Mouse (Mus musculus) liver, embryonic 11.5 days (tissue): ENCODE data around the gene Slain2. TPM values are rescaled to one million over a fixed set of nuclear protein-coding genes. Genes with fewer than 3 reads are reported as not detected.
"Not testable (repeated sequence)": the region's sequence is repeated elsewhere in the genome, so short reads cannot be mapped to it uniquely, and the experiment has no call there.

ENCODE experiments used
- ATAC-seq: fragments of 200-750 bp; cut with Nextera tagmentation; replicated peaks from 2 replicates; pipeline ENCODE4 v1.8.0; 2017; ENCODE audit warnings: moderate number of reproducible peaks, mild to moderate bottlenecking, moderate TSS enrichment, moderate library complexity; ENCODE audit not compliant: low FRiP score
- DNase-seq: peaks from one replicate; pipeline ENCODE4 v3.0.0-alpha.2; 2017; ENCODE audit warnings: low spot score
- H3K27ac ChIP-seq: fragments of 300-500 bp; sonication (generic); 2 replicates; pipeline ENCODE4 v1.5.1; 2014; ENCODE audit warnings: mild to moderate bottlenecking, low read depth, low read length, control low read depth
- H3K27me3 ChIP-seq: fragments of 300-500 bp; sonication (generic); replicated peaks from 2 replicates; pipeline ENCODE4 v1.6.1; 2014; ENCODE audit warnings: low read length, mixed read lengths; ENCODE audit not compliant: control insufficient read depth, insufficient read depth
- H3K36me3 ChIP-seq: fragments of 300-500 bp; sonication (generic); 2 replicates; pipeline ENCODE4 v1.6.1; 2014; ENCODE audit warnings: mild to moderate bottlenecking, low read length, moderate library complexity, mixed read lengths; ENCODE audit not compliant: control insufficient read depth, insufficient read depth
- H3K4me1 ChIP-seq: fragments of 300-500 bp; sonication (generic); replicated peaks from 2 replicates; pipeline ENCODE4 v1.6.1; 2014; ENCODE audit warnings: low read length, mixed read lengths; ENCODE audit not compliant: control insufficient read depth, insufficient read depth
- H3K4me2 ChIP-seq: fragments of 300-500 bp; sonication (generic); 2 replicates; pipeline ENCODE4 v1.6.1; 2014; ENCODE audit warnings: mild to moderate bottlenecking, control low read depth, moderate library complexity
- H3K4me3 ChIP-seq: fragments of 300-500 bp; sonication (generic); 2 replicates; pipeline ENCODE4 v1.5.1; 2014; ENCODE audit warnings: low read depth, low read length, control low read depth
- H3K9ac ChIP-seq: fragments of 300-500 bp; sonication (generic); 2 replicates; pipeline ENCODE4 v1.6.1; 2014; ENCODE audit warnings: low read depth, low read length, control low read depth
- H3K9me3 ChIP-seq: fragments of 300-500 bp; sonication (generic); 2 replicates; pipeline ENCODE4 v1.6.1; 2016; ENCODE audit warnings: low read length, inconsistent platforms, mixed read lengths; ENCODE audit not compliant: control insufficient read depth
- WGBS: fragments of 180-500 bp; shearing (Covaris S2); extraction: QIAGEN DNeasy Blood & Tissue Kit; methylation state at CpG from one replicate; pipeline ENCODE4 v1.1.7; 2014; 5-methylcytosine and 5-hydroxymethylcytosine counted together
- polyA plus RNA-seq: library from polyadenylated mRNA; unstranded; fragments of >200 nt; fragmentation: Nextera tagmentation; extraction: Ambion mirVana; gene quantifications from 2 replicates; pipeline ENCODE4 v1.2.1, GENCODE M21; 2014

Slain2 gene
- polyA plus RNA-seq, 1 experiment from 2014 or later: 18.1 TPM

DNA sequence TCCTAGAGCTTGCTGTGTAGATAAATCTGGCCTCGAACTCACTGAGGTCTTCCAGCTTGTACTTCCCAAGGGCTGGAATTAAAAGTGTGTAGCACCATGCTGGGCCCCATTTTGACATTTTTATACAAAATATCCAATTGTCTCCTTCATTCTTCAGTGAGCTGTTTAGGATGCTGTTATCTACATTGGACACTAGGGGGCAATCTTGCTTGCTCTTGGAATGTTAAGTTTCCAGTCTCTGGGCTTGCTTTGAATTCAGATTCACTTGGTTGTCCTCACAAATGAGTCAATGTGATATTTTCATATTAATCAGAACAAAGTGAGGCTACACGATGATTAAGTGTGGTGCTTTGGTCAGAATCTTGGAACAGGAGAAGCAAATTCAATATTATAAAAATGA, 70.0 kb downstream of the Slain2 start:
- DNase-seq (no peak), ATAC-seq (no peak)
- H3K4me1 ChIP-seq: no peaks in the 10 kb centered on the region
- no peak overlapping the region for H3K27ac ChIP-seq
- no peaks in the 10 kb centered on the region for H3K9me3 ChIP-seq
- no peak overlapping the region for H3K4me3 ChIP-seq
- no peak overlapping the region for H3K4me2 ChIP-seq
- no peak overlapping the region for H3K9ac ChIP-seq
- WGBS: 5% methylated on average over 2 of the region's 2 CpGs
- no peaks in the 10 kb centered on the region for H3K27me3 ChIP-seq
- 0 out of 2 replicates have a peak, but pooled peaks cover 2% of the 10 kb centered on the region for H3K36me3 ChIP-seq

DNA sequence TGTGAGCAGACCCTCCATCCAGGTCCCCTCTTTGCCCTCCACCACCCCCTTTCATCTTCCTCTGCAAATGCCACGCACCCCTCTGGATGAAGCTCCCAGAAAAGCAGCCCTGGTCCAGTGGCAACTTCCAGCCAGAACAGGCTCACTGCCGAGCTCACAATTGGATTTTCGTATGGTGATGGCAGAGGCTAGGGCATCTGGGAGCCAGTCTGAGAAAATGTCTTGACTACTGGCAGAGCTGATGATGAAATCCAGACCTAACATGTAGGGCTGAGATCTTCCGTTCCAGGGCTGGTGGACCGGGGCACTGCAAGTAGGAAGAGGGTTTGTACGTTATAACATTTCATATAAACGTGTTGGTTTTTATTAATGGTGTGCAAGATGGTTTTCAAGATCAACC, 73.7 kb downstream of the Slain2 start:
- 84% methylated on average over 7 of the region's 7 CpGs for WGBS
- DNase-seq (no peak), ATAC-seq (no peak)
- Histone ChIP-seq H3K4me3 (no peak overlapping the region), H3K27ac (no peak overlapping the region), H3K27me3 (no peaks in the 10 kb centered on the region), H3K4me1 (no peaks in the 10 kb centered on the region), H3K9ac (no peak overlapping the region), H3K36me3 (no peaks in the 10 kb centered on the region), H3K9me3 (no peaks in the 10 kb centered on the region), H3K4me2 (no peak overlapping the region)

DNA sequence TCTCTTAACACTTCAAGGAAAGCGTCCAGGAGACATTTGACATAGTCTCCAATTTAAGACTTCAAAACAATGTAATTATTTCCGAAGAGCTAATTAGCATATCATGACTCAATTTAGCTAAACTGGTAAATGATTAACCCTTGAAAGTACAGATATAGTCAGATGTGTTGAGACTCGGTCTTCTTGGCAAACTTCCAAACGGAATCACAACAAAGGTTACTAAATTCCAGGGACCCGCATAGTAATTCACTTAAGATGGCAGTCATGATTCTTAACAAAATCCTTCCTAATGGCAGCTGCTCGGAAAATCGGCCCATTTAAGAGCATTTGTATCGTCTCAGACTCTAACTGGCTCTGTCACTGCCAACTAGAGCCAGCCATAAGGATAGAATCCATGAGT, 75.7 kb downstream of the Slain2 start:
- no peaks in the 10 kb centered on the region for H3K27me3 ChIP-seq
- H3K4me1 ChIP-seq: no peaks in the 10 kb centered on the region
- no peaks in the 10 kb centered on the region for H3K9me3 ChIP-seq
- H3K9ac ChIP-seq: no peak overlapping the region
- H3K4me2 ChIP-seq: no peak overlapping the region
- H3K4me3 ChIP-seq: no peak overlapping the region
- WGBS: 83% methylated on average over 8 of the region's 8 CpGs
- ATAC-seq: no peak
- no peak for DNase-seq
- no peak overlapping the region for H3K27ac ChIP-seq
- no peaks in the 10 kb centered on the region for H3K36me3 ChIP-seq

DNA sequence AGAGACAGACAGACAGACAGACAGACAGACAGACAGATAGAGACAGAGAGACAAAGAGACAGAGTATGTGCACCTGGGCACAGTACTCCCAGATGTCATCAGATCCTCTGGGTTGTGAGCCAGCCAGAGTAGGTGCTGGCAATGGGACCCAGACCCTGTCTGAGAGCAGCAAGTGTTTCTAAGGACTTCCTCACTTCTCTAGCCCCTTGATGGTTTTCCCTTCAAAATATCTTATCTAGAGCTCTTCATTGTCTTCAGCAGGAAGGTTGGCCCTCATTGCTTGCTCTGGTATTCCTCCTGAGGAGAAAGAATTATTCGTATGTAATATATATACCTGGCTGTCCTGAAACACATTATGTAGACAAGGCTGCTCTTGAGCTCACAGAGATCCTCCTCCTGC, 78.4 kb downstream of the Slain2 start:
- no peak overlapping the region for H3K4me3 ChIP-seq
- no peak overlapping the region for H3K9ac ChIP-seq
- no peaks in the 10 kb centered on the region for H3K9me3 ChIP-seq
- no peak overlapping the region for H3K27ac ChIP-seq
- WGBS: 84% methylated on average over 1 of the region's 1 CpGs
- H3K36me3 ChIP-seq: no peaks in the 10 kb centered on the region
- no peaks in the 10 kb centered on the region for H3K27me3 ChIP-seq
- H3K4me2 ChIP-seq: no peak overlapping the region
- H3K4me1 ChIP-seq: no peaks in the 10 kb centered on the region
- no peak for ATAC-seq
- no peak for DNase-seq

DNA sequence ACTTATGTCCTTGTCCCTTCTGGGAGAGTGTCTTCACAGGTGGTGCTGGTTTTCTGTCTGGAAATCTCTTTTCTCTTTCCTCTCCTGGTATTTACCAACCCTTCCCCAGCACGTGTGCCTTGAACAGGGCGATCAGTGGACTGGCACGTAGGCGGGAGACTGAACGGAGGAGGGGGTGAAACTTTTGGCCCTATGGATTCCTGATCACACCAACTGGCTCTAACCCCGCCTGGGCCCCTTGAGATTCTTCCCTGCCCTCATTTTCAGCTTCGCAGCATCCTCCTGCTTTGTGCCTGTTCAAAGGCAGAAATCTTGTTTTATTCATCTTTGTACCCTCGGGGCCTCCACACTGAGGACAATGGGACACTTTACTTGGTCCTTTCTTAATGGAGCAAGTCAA, 80.3 kb downstream of the Slain2 start:
- Histone ChIP-seq H3K4me3 (no peak overlapping the region), H3K4me1 (no peaks in the 10 kb centered on the region), H3K27me3 (no peaks in the 10 kb centered on the region), H3K27ac (no peak overlapping the region), H3K9me3 (no peaks in the 10 kb centered on the region), H3K4me2 (no peak overlapping the region), H3K36me3 (no peaks in the 10 kb centered on the region), H3K9ac (no peak overlapping the region)
- no peak for DNase-seq
- ATAC-seq: no peak
- 78% methylated on average over 8 of the region's 8 CpGs for WGBS

DNA sequence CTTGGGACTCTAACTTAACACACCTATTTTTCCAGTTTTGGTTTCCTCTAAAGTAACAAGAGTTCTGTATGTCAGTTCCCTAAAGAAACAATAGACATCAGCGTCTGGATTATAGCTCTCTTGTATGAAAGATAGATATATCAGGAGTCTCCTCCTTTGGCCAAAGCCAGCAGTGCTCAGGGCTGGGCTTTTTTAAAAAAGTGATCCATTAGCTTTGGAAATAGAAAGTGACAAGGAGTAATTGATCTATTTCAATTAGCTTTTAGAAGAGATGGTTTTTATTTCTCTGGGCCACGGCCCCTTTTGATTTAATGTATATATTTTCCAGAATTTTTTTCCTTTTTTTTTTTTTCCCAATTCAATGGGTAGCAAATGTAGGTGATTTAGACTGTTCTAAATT, 80.8 kb downstream of the Slain2 start:
- Histone ChIP-seq H3K27ac (no peak overlapping the region), H3K4me3 (no peak overlapping the region), H3K9ac (no peak overlapping the region), H3K36me3 (no peaks in the 10 kb centered on the region), H3K27me3 (no peaks in the 10 kb centered on the region), H3K4me1 (no peaks in the 10 kb centered on the region), H3K4me2 (no peak overlapping the region), H3K9me3 (no peaks in the 10 kb centered on the region)
- DNase-seq (no peak), ATAC-seq (no peak)
- WGBS: 69% methylated on average over 2 of the region's 2 CpGs

DNA sequence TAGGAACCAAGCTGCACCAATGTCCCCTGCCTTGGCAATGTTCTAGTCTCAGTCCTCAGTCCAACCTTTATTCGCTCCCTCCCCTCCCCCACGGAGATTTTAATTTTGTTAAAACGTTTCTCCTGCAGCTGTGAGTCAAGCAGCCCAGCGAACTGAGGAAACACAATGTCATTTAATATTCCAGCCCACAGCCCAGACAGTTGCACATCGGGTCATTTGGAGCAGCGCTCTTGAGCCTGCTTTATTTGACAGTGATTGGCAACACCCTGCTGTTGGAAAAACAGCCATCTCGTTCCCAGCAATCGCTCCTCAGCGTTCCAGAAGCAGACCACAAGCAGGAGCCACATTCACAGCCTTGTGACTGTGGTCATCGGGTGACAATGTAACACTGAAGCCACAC, 81.3 kb downstream of the Slain2 start:
- H3K36me3 ChIP-seq: no peaks in the 10 kb centered on the region
- no peaks in the 10 kb centered on the region for H3K27me3 ChIP-seq
- no peak overlapping the region for H3K4me3 ChIP-seq
- no peaks in the 10 kb centered on the region for H3K9me3 ChIP-seq
- ATAC-seq: no peak
- DNase-seq: no peak
- H3K4me2 ChIP-seq: no peak overlapping the region
- no peaks in the 10 kb centered on the region for H3K4me1 ChIP-seq
- no peak overlapping the region for H3K27ac ChIP-seq
- WGBS: 62% methylated on average over 10 of the region's 10 CpGs
- H3K9ac ChIP-seq: no peak overlapping the region

DNA sequence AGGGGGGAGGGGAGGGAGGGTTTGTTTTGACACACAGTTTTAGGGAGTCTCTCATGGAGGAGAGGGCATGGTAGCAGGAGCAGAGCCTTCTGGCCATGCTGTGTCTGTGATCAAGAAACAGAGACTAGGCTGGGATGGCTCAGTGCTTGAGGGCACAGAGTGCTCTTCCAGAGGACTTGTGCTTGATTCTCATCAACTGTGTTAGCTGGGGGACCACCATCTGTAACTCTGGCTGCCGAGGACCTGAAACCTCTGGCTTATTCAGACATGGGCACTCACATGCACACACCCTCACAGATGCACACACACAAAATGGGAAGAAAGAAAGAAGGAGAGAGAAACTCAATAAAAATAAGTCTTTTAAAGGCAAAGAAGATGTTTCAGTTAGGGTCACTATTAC, 84.4 kb downstream of the Slain2 start:
- H3K36me3 ChIP-seq, H3K4me2 ChIP-seq, H3K9ac ChIP-seq, H3K4me1 ChIP-seq, H3K9me3 ChIP-seq, DNase-seq, H3K27ac ChIP-seq, H3K27me3 ChIP-seq, H3K4me3 ChIP-seq, ATAC-seq: not testable (repeated sequence)
- WGBS: 81% methylated on average over 1 of the region's 1 CpGs

DNA sequence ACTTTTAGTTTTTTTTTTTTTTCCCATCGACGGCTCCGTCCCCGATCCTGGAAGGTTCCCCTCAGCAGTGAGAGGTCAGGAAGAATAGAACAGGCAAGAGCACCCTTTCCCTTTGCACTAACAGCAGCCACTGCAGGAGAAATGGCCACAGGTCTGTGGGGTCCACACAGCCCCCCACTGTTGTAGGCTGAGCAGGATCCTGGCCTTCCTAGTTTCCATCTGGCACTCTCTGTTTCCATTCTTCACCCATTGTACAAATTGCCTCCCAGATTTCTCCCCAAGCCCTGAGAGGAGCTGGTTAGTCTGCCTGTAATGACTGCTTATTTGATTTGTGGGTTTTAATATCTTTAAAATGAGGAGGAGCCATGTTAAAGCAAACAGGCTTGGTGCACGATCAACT, 89.9 kb downstream of the Slain2 start:
- Histone ChIP-seq H3K4me1 (no peaks in the 10 kb centered on the region), H3K4me3 (no peak overlapping the region), H3K9ac (no peak overlapping the region), H3K36me3 (no peaks in the 10 kb centered on the region), H3K27me3 (peaks cover 34% of the 10 kb centered on the region), H3K4me2 (no peak overlapping the region), H3K9me3 (no peaks in the 10 kb centered on the region), H3K27ac (no peak overlapping the region)
- ATAC-seq: no peak
- 85% methylated on average over 5 of the region's 5 CpGs for WGBS
- DNase-seq: no peak
